Mouse (Mus musculus) megakaryocyte, embryonic 14.5 days (primary cell): ENCODE data around the gene Mbd5. TPM values are rescaled to one million over a fixed set of nuclear protein-coding genes. Genes with fewer than 3 reads are reported as not detected.

Experiments used
- H3K27me3 ChIP-seq: replicated peaks from 2 replicates; pipeline ENCODE3; 2012; ENCODE audit warnings: inconsistent platforms
- H3K36me3 ChIP-seq: replicated peaks from 2 replicates; pipeline ENCODE3; 2012; ENCODE audit warnings: low read length, inconsistent platforms, mixed read lengths
- H3K4me1 ChIP-seq: 2 replicates; pipeline ENCODE4 v1.6.1; 2012; ENCODE audit warnings: inconsistent platforms
- H3K4me3 ChIP-seq: replicated peaks from 2 replicates; pipeline ENCODE3; 2012; ENCODE audit warnings: moderate library complexity, mild to moderate bottlenecking, inconsistent platforms
- H3K9me3 ChIP-seq: 2 replicates; pipeline ENCODE4 v1.6.1; 2012; ENCODE audit warnings: inconsistent platforms
- FLI1 ChIP-seq: IDR thresholded peaks from 2 replicates; pipeline ENCODE4 v1.6.1; 2012; ENCODE audit warnings: low read length, inconsistent platforms, mixed read lengths
- GATA1 ChIP-seq: IDR thresholded peaks from 3 replicates; pipeline ENCODE4 v1.6.1; 2012; ENCODE audit warnings: mixed read lengths, low read length, inconsistent platforms, borderline replicate concordance
- polyA plus RNA-seq: library from polyadenylated mRNA; stranded (reverse); fragments of >175 nt; gene quantifications from 2 replicates; pipeline ENCODE4 v1.2.3, GENCODE M21; 2012; ENCODE audit warnings: low replicate concordance; ENCODE audit not compliant: insufficient read depth

Gene Mbd5
- polyA plus RNA-seq, 1 experiment: 0.65 TPM

- Histone ChIP-seq H3K27me3 (no peaks in the 10 kb centered on the region), H3K4me1 (peaks cover 15% of the 10 kb centered on the region), H3K9me3 (no peaks in the 10 kb centered on the region), H3K36me3 (peaks cover 6% of the 10 kb centered on the region), H3K4me3 (peak overlapping the region; percentile 91)
- TF ChIP-seq GATA1 (no peak), FLI1 (no peak)
Measured at GRCm38 (mm10) chr2:49312629-49313447, 363.5 kb downstream of the Mbd5 start.

GRCm38 (mm10) chr2:49333594-49333993 is 384.3 kb downstream of the Mbd5 start:
- TF ChIP-seq FLI1 (no peak), GATA1 (no peak)
- Histone ChIP-seq H3K27me3 (peaks cover 10% of the 10 kb centered on the region), H3K36me3 (no peaks in the 10 kb centered on the region), H3K9me3 (peaks cover 14% of the 10 kb centered on the region), H3K4me1 (peaks cover 8% of the 10 kb centered on the region; the same call in 1 of the 2 replicates), H3K4me3 (no peak overlapping the region)

- peaks cover 12% of the 10 kb centered on the region for H3K27me3 ChIP-seq
Measured at GRCm38 (mm10) chr2:49335267-49335666, 386.0 kb downstream of the Mbd5 start.

GRCm38 (mm10) chr2:49344287-49344686 is 395.0 kb downstream of the Mbd5 start:
- H3K36me3 ChIP-seq: no peaks in the 10 kb centered on the region
- no peak overlapping the region for H3K4me3 ChIP-seq
- no peaks in the 10 kb centered on the region for H3K4me1 ChIP-seq
- peaks cover 4% of the 10 kb centered on the region for H3K27me3 ChIP-seq
- TF ChIP-seq GATA1: no peak
- no peak for TF ChIP-seq FLI1
- H3K9me3 ChIP-seq: no peaks in the 10 kb centered on the region

More at GRCm38 (mm10) chr2:49335267-49335666, 386.0 kb downstream of the Mbd5 start:
- no peak for TF ChIP-seq FLI1
- Histone ChIP-seq H3K4me1 (peaks cover 8% of the 10 kb centered on the region; the same call in 1 of the 2 replicates), H3K36me3 (no peaks in the 10 kb centered on the region), H3K4me3 (no peak overlapping the region), H3K9me3 (peaks cover 8% of the 10 kb centered on the region)

GRCm38 (mm10) chr2:49345786-49346185 is 396.5 kb downstream of the Mbd5 start:
- Histone ChIP-seq H3K4me3 (no peak overlapping the region), H3K4me1 (no peaks in the 10 kb centered on the region), H3K36me3 (no peaks in the 10 kb centered on the region), H3K27me3 (peaks cover 2% of the 10 kb centered on the region), H3K9me3 (no peaks in the 10 kb centered on the region)
- TF ChIP-seq FLI1: no peak
- no peak for TF ChIP-seq GATA1

- Histone ChIP-seq H3K9me3 (no peaks in the 10 kb centered on the region), H3K4me1 (no peaks in the 10 kb centered on the region; the same call in 1 of the 2 replicates), H3K4me3 (no peak overlapping the region), H3K27me3 (no peaks in the 10 kb centered on the region), H3K36me3 (no peaks in the 10 kb centered on the region)
- TF ChIP-seq GATA1 (no peak), FLI1 (no peak)
Measured at GRCm38 (mm10) chr2:49349813-49350212, 400.5 kb downstream of the Mbd5 start.

GRCm38 (mm10) chr2:49350852-49351251 is 401.5 kb downstream of the Mbd5 start:
- H3K4me3 ChIP-seq: no peak overlapping the region
- H3K27me3 ChIP-seq: peaks cover under 1% of the 10 kb centered on the region
- no peaks in the 10 kb centered on the region for H3K9me3 ChIP-seq
- no peaks in the 10 kb centered on the region for H3K36me3 ChIP-seq
- H3K4me1 ChIP-seq: no peaks in the 10 kb centered on the region; the same call in 1 of the 2 replicates
- TF ChIP-seq FLI1: no peak
- TF ChIP-seq GATA1: no peak

- no peak overlapping the region for H3K4me3 ChIP-seq
- no peaks in the 10 kb centered on the region; the same call in 1 of the 2 replicates for H3K4me1 ChIP-seq
- no peak for TF ChIP-seq FLI1
- H3K27me3 ChIP-seq: peaks cover 2% of the 10 kb centered on the region
- H3K9me3 ChIP-seq: no peaks in the 10 kb centered on the region
- no peaks in the 10 kb centered on the region for H3K36me3 ChIP-seq
Measured at GRCm38 (mm10) chr2:49354066-49354465, 404.8 kb downstream of the Mbd5 start.

GRCm38 (mm10) chr2:49355867-49356266 is 406.6 kb downstream of the Mbd5 start:
- H3K4me1 ChIP-seq: no peaks in the 10 kb centered on the region; the same call in 1 of the 2 replicates
- no peaks in the 10 kb centered on the region for H3K36me3 ChIP-seq
- TF ChIP-seq FLI1: no peak
- TF ChIP-seq GATA1: no peak
- peaks cover 2% of the 10 kb centered on the region for H3K27me3 ChIP-seq
- no peak overlapping the region for H3K4me3 ChIP-seq
- no peaks in the 10 kb centered on the region for H3K9me3 ChIP-seq

- no peaks in the 10 kb centered on the region for H3K36me3 ChIP-seq
Measured at GRCm38 (mm10) chr2:49358128-49358814, 409.0 kb downstream of the Mbd5 start.

More at GRCm38 (mm10) chr2:49358128-49358814, 409.0 kb downstream of the Mbd5 start:
- H3K4me3 ChIP-seq: no peak overlapping the region
- peaks cover 2% of the 10 kb centered on the region for H3K27me3 ChIP-seq
- TF ChIP-seq FLI1 (no peak), GATA1 (no peak)
- no peaks in the 10 kb centered on the region; the same call in 1 of the 2 replicates for H3K4me1 ChIP-seq
- no peaks in the 10 kb centered on the region for H3K9me3 ChIP-seq
